Mouse (Mus musculus) embryo, embryonic 10 days (tissue): ENCODE results near the gene Ttll1.
"Not testable (repeated sequence)": the region's sequence is repeated elsewhere in the genome, so short reads cannot be mapped to it uniquely, and the experiment has no call there.

Source experiments
- DNase-seq: peaks from one replicate; pipeline ENCODE4 v3.0.0-alpha.2; 2015; ENCODE audit warnings: low spot score

Gene Ttll1

GRCm38 (mm10) chr15:83482645-83483224 lies 28.0 kb downstream of the Ttll1 start:
- DNase-seq: no peak

- DNase-seq: no peak
These were observed 29.4 kb downstream of the Ttll1 start for GRCm38 (mm10) chr15:83481236-83481780.

GRCm38 (mm10) chr15:83479818-83480217 lies 30.9 kb downstream of the Ttll1 start:
- DNase-seq: no peak

GRCm38 (mm10) chr15:83478096-83478495 lies 32.6 kb downstream of the Ttll1 start:
- no peak for DNase-seq

- DNase-seq: no peak
These were observed 34.0 kb downstream of the Ttll1 start for GRCm38 (mm10) chr15:83476593-83477273.

GRCm38 (mm10) chr15:83474466-83474836 lies 36.2 kb downstream of the Ttll1 start:
- DNase-seq: no peak

- DNase-seq: no peak
These were observed 36.7 kb downstream of the Ttll1 start for GRCm38 (mm10) chr15:83473832-83474465.

- no peak for DNase-seq
These were observed 37.4 kb downstream of the Ttll1 start for GRCm38 (mm10) chr15:83473251-83473650.

- no peak for DNase-seq
These were observed 39.2 kb downstream of the Ttll1 start for GRCm38 (mm10) chr15:83471476-83471875.

- DNase-seq: no peak
These were observed 40.2 kb downstream of the Ttll1 start for GRCm38 (mm10) chr15:83470443-83470842.

GRCm38 (mm10) chr15:83469279-83469821 lies 41.3 kb downstream of the Ttll1 start:
- DNase-seq: no peak

GRCm38 (mm10) chr15:83467232-83467966 lies 43.3 kb downstream of the Ttll1 start:
- DNase-seq: no peak

- no peak for DNase-seq
These were observed 44.4 kb downstream of the Ttll1 start for GRCm38 (mm10) chr15:83466331-83466730.

- no peak for DNase-seq
These were observed 45.6 kb downstream of the Ttll1 start for GRCm38 (mm10) chr15:83464905-83465650.

- peak; percentile 98 for DNase-seq
These were observed 46.4 kb downstream of the Ttll1 start, which contains the start of gene Pacsin2 for GRCm38 (mm10) chr15:83464083-83464904. Gene Pacsin2 (minus strand): TSS chr15:83464606.

GRCm38 (mm10) chr15:83463369-83464082 lies 47.2 kb downstream of the Ttll1 start:
- DNase-seq: peak; percentile 46

GRCm38 (mm10) chr15:83462349-83462748 lies 48.3 kb downstream of the Ttll1 start:
- not testable (repeated sequence) for DNase-seq

- DNase-seq: no peak
These were observed 49.8 kb downstream of the Ttll1 start for GRCm38 (mm10) chr15:83460891-83461290.

- DNase-seq: no peak
These were observed 53.2 kb downstream of the Ttll1 start for GRCm38 (mm10) chr15:83457541-83457940.

- DNase-seq: no peak
These were observed 55.1 kb downstream of the Ttll1 start for GRCm38 (mm10) chr15:83455637-83456036.
